Mouse (Mus musculus) bone marrow macrophage, adult 2 months (primary cell): ENCODE results near the gene Rab40c. TPM values are rescaled to one million over a fixed set of nuclear protein-coding genes. Genes with fewer than 3 reads are reported as not detected.

Experiments used
- H3K27ac ChIP-seq: 2 replicates; pipeline ENCODE4 v1.5.1; 2012; ENCODE audit warnings: low read depth, low read length; ENCODE audit not compliant: insufficient read depth
- H3K4me1 ChIP-seq: 2 replicates; pipeline ENCODE4 v1.6.1; 2012; ENCODE audit warnings: low read length; ENCODE audit not compliant: control insufficient read depth, insufficient read depth
- H3K4me3 ChIP-seq: 2 replicates; pipeline ENCODE4 v1.5.1; 2012; ENCODE audit warnings: mild to moderate bottlenecking, low read length, moderate library complexity; ENCODE audit not compliant: insufficient read depth
- CTCF ChIP-seq: IDR thresholded peaks from 2 replicates; pipeline ENCODE4 v1.5.1; 2012; ENCODE audit warnings: low read depth, mild to moderate bottlenecking, low read length, moderate library complexity
- POLR2A ChIP-seq: IDR thresholded peaks from 2 replicates; pipeline ENCODE4 v1.6.1; 2012; ENCODE audit warnings: mild to moderate bottlenecking, low read depth, low read length, borderline replicate concordance
- polyA plus RNA-seq: library from polyadenylated mRNA; stranded (reverse); fragments of >200 nt; gene quantifications from 2 replicates; pipeline ENCODE4 v1.2.4, GENCODE M21; 2012; ENCODE audit not compliant: missing spikeins, insufficient read depth, insufficient read length

Gene Rab40c
- polyA plus RNA-seq, 1 experiment = 32.8 TPM

GRCm38 (mm10) chr17:25922120-25922519 lies 2.6 kb upstream of the Rab40c start:
- H3K4me3 ChIP-seq = no peak overlapping the region
- H3K27ac ChIP-seq = no peak overlapping the region
- H3K4me1 ChIP-seq = peaks cover 20% of the 10 kb centered on the region
- no peak for TF ChIP-seq CTCF
- TF ChIP-seq POLR2A = no peak

- Histone ChIP-seq H3K4me1 (peaks cover 37% of the 10 kb centered on the region), H3K27ac (peak overlapping the region; percentile 92), H3K4me3 (peak overlapping the region; percentile 82)
- TF ChIP-seq POLR2A = no peak
- TF ChIP-seq CTCF = no peak
These were observed 487 bp upstream of the Rab40c start for GRCm38 (mm10) chr17:25919786-25920642.

GRCm38 (mm10) chr17:25918037-25918750 lies 1.3 kb downstream of the Rab40c start:
- Histone ChIP-seq H3K27ac (peak overlapping the region; percentile 69), H3K4me1 (peaks cover 46% of the 10 kb centered on the region), H3K4me3 (peak overlapping the region; percentile 98)
- TF ChIP-seq CTCF (no peak), POLR2A (no peak)

- Histone ChIP-seq H3K4me3 (0 out of 2 replicates have a peak overlapping the region, but pooled peaks have one; percentile 98), H3K4me1 (peaks cover 49% of the 10 kb centered on the region), H3K27ac (no peak overlapping the region)
- no peak for TF ChIP-seq CTCF
- TF ChIP-seq POLR2A = no peak
These were observed 2.4 kb downstream of the Rab40c start for GRCm38 (mm10) chr17:25916931-25917647.

- H3K4me1 ChIP-seq = peaks cover 58% of the 10 kb centered on the region
- H3K27ac ChIP-seq = peak overlapping the region; percentile 98
- TF ChIP-seq CTCF = no peak
- TF ChIP-seq POLR2A = no peak
- H3K4me3 ChIP-seq = peak overlapping the region; percentile 38
These were observed 5.2 kb downstream of the Rab40c start for GRCm38 (mm10) chr17:25914295-25914694.

- H3K4me3 ChIP-seq = peak overlapping the region; percentile 69
- peaks cover 58% of the 10 kb centered on the region for H3K4me1 ChIP-seq
- peak overlapping the region; percentile 98 for H3K27ac ChIP-seq
- no peak for TF ChIP-seq POLR2A
- no peak for TF ChIP-seq CTCF
These were observed 5.7 kb downstream of the Rab40c start for GRCm38 (mm10) chr17:25913877-25914275.

- peak overlapping the region; percentile 69 for H3K4me3 ChIP-seq
- H3K4me1 ChIP-seq = peaks cover 57% of the 10 kb centered on the region
- H3K27ac ChIP-seq = peak overlapping the region; percentile 96
These were observed 6.2 kb downstream of the Rab40c start for GRCm38 (mm10) chr17:25913186-25913876.

GRCm38 (mm10) chr17:25911816-25912215 lies 7.7 kb downstream of the Rab40c start:
- Histone ChIP-seq H3K27ac (peak overlapping the region; percentile 67), H3K4me1 (peaks cover 45% of the 10 kb centered on the region), H3K4me3 (peak overlapping the region; percentile 19)
- TF ChIP-seq POLR2A (no peak), CTCF (no peak)

More at GRCm38 (mm10) chr17:25913186-25913876, 6.2 kb downstream of the Rab40c start:
- TF ChIP-seq POLR2A = no peak
- no peak for TF ChIP-seq CTCF

- no peak overlapping the region for H3K27ac ChIP-seq
- H3K4me3 ChIP-seq = no peak overlapping the region
- TF ChIP-seq POLR2A (no peak), CTCF (no peak)
- H3K4me1 ChIP-seq = peaks cover 31% of the 10 kb centered on the region
These were observed 11.9 kb downstream of the Rab40c start for GRCm38 (mm10) chr17:25907640-25908039.
